Mouse (Mus musculus): ENCODE results near the gene Gm4847.

DNA sequence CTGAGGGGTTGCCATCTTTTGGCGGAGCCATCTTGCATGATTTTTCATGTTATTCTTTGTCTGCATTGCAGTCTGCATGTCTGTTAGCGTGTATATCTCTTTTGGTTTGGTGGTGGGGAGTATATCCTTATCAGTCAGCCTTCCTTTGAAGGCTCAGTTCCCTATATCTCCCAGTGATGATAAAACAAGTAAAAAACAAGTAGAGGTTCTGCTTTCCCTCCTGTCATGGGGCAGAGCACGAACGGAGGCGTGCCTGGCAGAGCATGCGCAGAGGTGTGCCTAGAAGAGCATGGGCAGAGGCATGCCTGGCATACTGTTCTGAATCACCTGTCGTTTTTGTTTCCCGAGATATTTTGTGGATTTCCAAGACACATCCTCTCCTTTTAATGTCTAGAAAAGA is 13.3 kb upstream of the Gm4847 start:
- TF ChIP-seq FOSL1 (IDR thresholded peaks at IDR 0.05; ENCODE audit: insufficient read depth, low read length, poor library complexity, severe bottlenecking) (no peak), CTCF (IDR thresholded peaks at IDR 0.05; ENCODE audit: control insufficient read depth, insufficient read depth, insufficient read length) (no peak), MAX (IDR thresholded peaks at IDR 0.05) (no peak), USF1 (IDR thresholded peaks at IDR 0.05; ENCODE audit: low read depth) (no peak), MYOD1 (IDR thresholded peaks at IDR 0.05; ENCODE audit: control insufficient read depth, insufficient read length, low read depth) (no peak), CEBPB (IDR thresholded peaks at IDR 0.05; ENCODE audit: low read depth) (no peak), MYOG (IDR thresholded peaks at IDR 0.05; ENCODE audit: control insufficient read depth, extremely low read depth, insufficient read length) (no peak)
